ENCODE assay signal across 35 mouse cellular contexts in the genomic region with DNA sequence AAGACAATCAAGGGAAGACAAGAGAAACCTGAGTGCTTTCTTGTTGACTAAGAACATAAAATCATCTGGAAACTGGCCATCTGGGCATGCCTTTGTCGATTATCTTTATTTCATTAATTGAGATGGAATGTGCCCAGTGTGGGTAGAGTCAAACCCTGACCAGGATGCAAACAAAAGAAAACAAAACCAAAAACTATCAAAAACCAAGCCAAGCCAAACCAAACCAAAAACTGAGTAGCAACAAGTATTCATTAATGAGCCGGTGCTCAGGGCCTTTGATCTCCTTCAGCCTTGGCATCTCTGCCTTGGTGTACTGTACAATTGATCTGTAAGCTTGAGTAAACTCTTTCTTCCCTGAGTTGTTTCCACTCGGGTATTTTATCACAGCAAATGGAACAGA.
"Had no signal": no experiment of that assay in that cellular context is flagged by ENCODE, and none has a peak within 500 bp of the region (broad histone marks: within the 10 kb centered on the region; RNA-seq: fewer than 3 reads in every experiment).

No protein-coding gene starts in this region.

- DNase-seq: heart, postnatal 10 days; heart, postnatal 14 days; heart, postnatal 36 days; heart, postnatal 4 days; kidney, adult 11 months; kidney, adult 18-20 months; kidney, adult 2 months; kidney, adult 8-10 months; kidney, adult 9 months; kidney, postnatal 10 days; kidney, postnatal 14 days; kidney, postnatal 25 days; kidney, postnatal 36 days; kidney, postnatal 4 days; layer of hippocampus, adult 9-11 months; layer of hippocampus, postnatal 36 days had no signal

- H3K27me3 ChIP-seq: heart, embryonic 12.5 days; heart, embryonic 13.5 days; heart, embryonic 15.5 days; hindbrain, embryonic 12.5 days; hindbrain, embryonic 13.5 days; hindbrain, embryonic 15.5 days; intestine, embryonic 15.5 days; kidney, embryonic 15.5 days had no signal

- H3K9ac ChIP-seq: heart, embryonic 12.5 days; heart, embryonic 13.5 days; heart, embryonic 15.5 days; hindbrain, embryonic 12.5 days; hindbrain, embryonic 13.5 days; hindbrain, embryonic 14.5 days; hindbrain, embryonic 15.5 days; intestine, embryonic 15.5 days; kidney, embryonic 15.5 days had no signal

- H3K4me2 ChIP-seq: heart, embryonic 11.5 days; heart, embryonic 12.5 days; heart, embryonic 13.5 days; heart, embryonic 15.5 days; hindbrain, embryonic 12.5 days; hindbrain, embryonic 13.5 days; hindbrain, embryonic 14.5 days; hindbrain, embryonic 15.5 days; intestine, embryonic 15.5 days; kidney, embryonic 15.5 days had no signal

- H3K27ac ChIP-seq: heart, embryonic 10.5 days; heart, embryonic 13.5 days; heart, embryonic 15.5 days; hindbrain, embryonic 10.5 days; hindbrain, embryonic 12.5 days; hindbrain, embryonic 13.5 days; hindbrain, embryonic 14.5 days; hindbrain, embryonic 15.5 days; hindbrain, postnatal 0 days; intestine, embryonic 15.5 days; kidney, embryonic 15.5 days; kidney, postnatal 0 days; layer of hippocampus, adult 2 months had no signal

- ATAC-seq: hindbrain, embryonic 16.5 days; hindbrain, postnatal 0 days; inflammation-experienced regulatory T-cells, adult 6 months; intestine, embryonic 15.5 days; intestine, embryonic 16.5 days; intestine, postnatal 0 days had no signal

- H3K4me3 ChIP-seq: heart, embryonic 10.5 days; heart, embryonic 12.5 days; heart, embryonic 13.5 days; heart, embryonic 15.5 days; hindbrain, embryonic 10.5 days; hindbrain, embryonic 12.5 days; hindbrain, embryonic 13.5 days; hindbrain, embryonic 15.5 days; intestine, embryonic 15.5 days; kidney, embryonic 15.5 days; layer of hippocampus, adult 2 months had no signal

- H3K4me1 ChIP-seq: heart, embryonic 10.5 days; heart, embryonic 12.5 days; heart, embryonic 13.5 days; heart, embryonic 15.5 days; hindbrain, embryonic 10.5 days; hindbrain, embryonic 12.5 days; hindbrain, embryonic 13.5 days; hindbrain, embryonic 15.5 days; intestine, embryonic 15.5 days; kidney, embryonic 15.5 days had no signal

- H3K36me3 ChIP-seq: heart, embryonic 10.5 days; heart, embryonic 12.5 days; heart, embryonic 13.5 days; heart, embryonic 15.5 days; hindbrain, embryonic 10.5 days; hindbrain, embryonic 12.5 days; hindbrain, embryonic 13.5 days; hindbrain, embryonic 15.5 days; intestine, embryonic 15.5 days; kidney, embryonic 15.5 days had no signal

- H3K9me3 ChIP-seq: heart, embryonic 10.5 days; heart, embryonic 12.5 days; heart, embryonic 13.5 days; heart, embryonic 15.5 days; hindbrain, embryonic 10.5 days; hindbrain, embryonic 12.5 days; hindbrain, embryonic 13.5 days; hindbrain, embryonic 15.5 days; intestine, embryonic 15.5 days; kidney, embryonic 15.5 days had no signal
